Mouse (Mus musculus): ENCODE data around the gene Ssr2. TPM values are rescaled to one million over a fixed set of nuclear protein-coding genes. Genes with fewer than 3 reads are reported as not detected.

Ssr2 gene
- 43.2 TPM for polyA plus RNA-seq (2014; fragmentation: Illumina TruSeq; extraction: RNeasy Lipid Tissue Mini Kit (QIAGEN cat#74804))

DNA sequence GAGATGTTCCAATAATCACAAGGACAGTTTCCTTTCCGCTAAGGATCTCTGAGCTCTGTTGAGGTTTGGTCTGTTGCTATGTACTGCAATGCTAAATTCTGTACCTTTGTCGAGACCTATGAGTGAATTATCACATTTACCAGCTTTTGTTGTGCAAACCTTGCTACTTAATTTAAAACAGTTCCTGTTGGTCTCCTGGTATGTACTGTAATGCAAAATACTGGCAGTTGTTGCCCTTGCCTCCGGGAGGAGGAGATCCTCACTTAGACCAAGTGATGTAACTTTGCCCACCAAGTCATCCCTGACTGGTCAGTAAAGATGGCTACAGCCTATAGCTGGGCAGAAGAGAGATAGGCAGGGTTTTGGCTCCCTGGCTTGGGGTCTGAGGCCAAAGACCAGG, at the start of gene Ssr2:
Gene Ssr2, plus strand, starts transcription at position 337 of the 400 bp plus-strand sequence.

DNA sequence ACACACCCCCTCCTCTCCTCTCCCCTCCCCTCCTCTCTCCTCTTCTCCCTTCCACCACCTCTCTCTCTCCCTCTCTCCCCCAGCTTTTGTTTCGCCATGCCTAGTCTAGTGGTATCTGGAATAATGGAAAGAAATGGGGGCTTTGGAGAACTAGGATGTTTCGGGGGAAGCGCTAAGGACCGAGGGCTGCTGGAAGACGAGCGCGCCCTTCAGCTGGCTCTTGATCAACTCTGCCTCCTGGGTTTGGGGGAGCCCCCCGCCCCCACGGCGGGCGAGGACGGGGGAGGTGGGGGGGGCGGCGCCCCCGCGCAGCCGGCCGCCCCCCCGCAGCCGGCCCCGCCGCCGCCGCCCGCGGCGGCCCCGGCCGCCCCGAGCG, 43.4 kb upstream of the Ssr2 start, which contains the start of gene Mex3a:
Gene Mex3a, plus strand, starts transcription at position 97 of the 376 bp plus-strand sequence.

DNA sequence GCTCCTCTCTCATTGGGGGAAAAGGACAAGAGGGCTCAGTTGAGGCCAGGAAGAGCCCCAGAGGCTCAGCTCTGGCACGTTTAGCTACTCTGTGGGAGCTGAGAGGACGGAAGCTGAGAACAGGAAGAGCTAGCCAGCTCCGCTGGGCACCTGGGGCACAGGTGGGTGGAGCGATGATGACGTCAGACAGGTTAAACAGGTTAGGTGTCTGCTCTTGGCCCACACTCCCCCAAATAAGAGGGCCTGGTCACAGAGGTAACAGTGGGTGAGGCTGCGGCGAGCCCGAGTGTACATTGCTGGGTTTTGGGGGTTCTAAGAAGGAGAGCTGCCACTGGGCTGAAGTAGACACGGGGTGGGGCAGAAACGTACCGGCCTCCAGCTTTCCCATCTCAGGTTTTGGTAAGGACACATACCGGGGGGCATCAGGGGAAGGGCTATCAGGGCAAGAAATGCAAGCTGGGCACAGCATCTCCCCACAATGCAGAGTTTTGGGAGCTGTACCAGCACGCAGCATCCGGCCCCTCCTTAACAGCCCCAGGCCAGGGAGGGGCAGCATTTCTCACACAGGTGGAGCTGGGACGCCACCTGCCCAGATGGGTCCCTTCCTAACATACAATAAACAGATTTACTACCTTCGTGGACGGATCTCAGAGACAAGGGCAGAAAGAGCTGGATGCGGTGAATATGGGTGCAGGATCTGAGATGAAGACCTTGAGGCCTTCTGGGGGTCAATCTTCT, 27.3 kb upstream of the Ssr2 start, which contains the start of gene Rab25:
Gene Rab25, minus strand, starts transcription at position 121 of the 738 bp plus-strand sequence.

DNA sequence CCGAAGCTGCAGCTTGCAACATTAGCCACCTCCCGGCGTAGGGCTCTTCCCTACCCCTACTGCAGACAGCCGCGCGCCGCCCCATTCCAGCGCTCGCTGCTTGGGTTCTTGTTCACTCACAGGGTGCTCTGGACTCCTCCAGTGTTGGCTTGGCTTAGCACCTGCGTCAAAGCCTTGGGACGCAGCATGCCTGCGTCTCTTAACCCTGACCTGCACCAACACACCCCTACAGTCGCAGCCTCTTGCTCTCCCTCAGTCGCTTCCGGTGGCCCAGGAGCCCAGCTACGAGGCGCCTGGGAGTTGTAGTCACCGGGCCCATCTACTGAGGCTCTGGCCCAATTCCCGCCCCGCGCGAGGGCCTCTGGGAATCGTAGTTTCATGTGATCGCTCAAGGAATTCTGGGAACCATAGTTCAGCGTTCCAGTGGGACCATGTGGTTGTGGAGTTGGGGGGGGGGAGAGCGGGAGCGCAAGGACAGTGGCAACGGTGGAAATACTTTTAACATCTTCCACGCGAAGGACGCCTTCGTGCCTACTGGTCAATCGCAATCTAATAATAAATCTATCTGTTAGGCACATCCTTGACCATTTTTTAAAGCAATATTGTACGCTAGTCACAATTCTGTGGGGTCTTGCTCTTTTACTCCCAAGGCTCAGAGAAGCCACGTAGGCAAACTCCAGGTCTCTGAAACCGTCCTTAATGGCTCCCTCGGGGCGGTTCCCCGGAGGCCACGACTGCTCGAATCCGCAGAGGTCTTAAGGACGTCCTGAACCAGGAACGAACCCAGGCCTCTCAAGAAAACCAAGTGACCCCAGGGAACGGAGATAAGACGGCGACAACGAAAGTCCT, 22.8 kb upstream of the Ssr2 start, which contains the start of gene Lamtor2:
Gene Lamtor2, minus strand, starts transcription at position 399 of the 849 bp plus-strand sequence.

DNA sequence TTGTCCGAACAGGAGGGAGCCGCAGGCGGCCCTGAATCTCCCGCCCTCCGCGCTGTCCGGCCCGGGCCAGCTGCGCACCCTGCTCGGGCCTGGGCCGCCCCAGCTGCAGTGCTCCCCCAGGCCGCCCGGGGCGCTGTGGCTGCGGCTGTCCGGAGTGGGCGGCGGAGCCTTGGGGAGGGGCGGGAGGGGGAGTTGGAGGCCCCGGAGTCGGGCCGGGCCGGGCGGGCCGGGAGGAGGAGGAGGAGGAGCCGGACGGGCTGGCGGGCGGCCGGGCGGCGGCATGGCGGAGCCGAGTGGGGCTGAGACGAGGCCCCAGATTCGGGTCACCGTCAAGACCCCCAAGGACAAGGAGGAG, 22.2 kb upstream of the Ssr2 start, which contains the start of gene Ubqln4:
Gene Ubqln4, plus strand, starts transcription at position 234 of the 355 bp plus-strand sequence.

DNA sequence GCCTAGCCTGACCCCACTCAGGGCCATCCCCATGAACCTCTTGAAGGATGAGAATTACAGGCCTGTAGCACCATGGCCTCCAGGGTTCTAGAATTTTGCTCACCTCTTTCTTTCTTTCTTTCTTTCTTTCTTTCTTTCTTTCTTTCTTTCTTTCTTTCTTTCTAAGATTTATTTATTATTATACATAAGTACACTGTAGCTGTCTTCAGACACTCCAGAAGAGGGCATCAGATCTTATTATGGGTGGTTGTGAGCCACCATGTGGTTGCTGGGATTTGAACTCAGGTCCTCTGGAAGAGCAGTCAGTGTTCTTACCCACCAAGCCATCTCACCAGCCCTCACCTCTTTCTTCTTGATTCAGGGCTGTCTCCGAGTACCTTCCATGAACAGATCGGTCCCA, 30.0 kb downstream of the Ssr2 start, which contains the start of gene Arhgef2:
Gene Arhgef2, plus strand, starts transcription at position 301 of the 400 bp plus-strand sequence.

Other genes with a start within 250 kb of the Ssr2 start
- gene Tmem79, start 239.7 kb upstream of the Ssr2 start, polyA plus RNA-seq (2014; fragmentation: Illumina TruSeq; extraction: RNeasy Lipid Tissue Mini Kit (QIAGEN cat#74804)): not detected
- 22.4 TPM for gene Smg5, start 239.6 kb upstream of the Ssr2 start, polyA plus RNA-seq (2014; fragmentation: Illumina TruSeq; extraction: RNeasy Lipid Tissue Mini Kit (QIAGEN cat#74804))
- 1.00 TPM for gene Paqr6, start 211.3 kb upstream of the Ssr2 start, polyA plus RNA-seq (2014; fragmentation: Illumina TruSeq; extraction: RNeasy Lipid Tissue Mini Kit (QIAGEN cat#74804))
- not detected for gene Bglap3, start 203.1 kb upstream of the Ssr2 start, polyA plus RNA-seq (2014; fragmentation: Illumina TruSeq; extraction: RNeasy Lipid Tissue Mini Kit (QIAGEN cat#74804))
- not detected for gene Bglap2, start 197.2 kb upstream of the Ssr2 start, polyA plus RNA-seq (2014; fragmentation: Illumina TruSeq; extraction: RNeasy Lipid Tissue Mini Kit (QIAGEN cat#74804))
- not detected for gene Bglap, start 191.4 kb upstream of the Ssr2 start, polyA plus RNA-seq (2014; fragmentation: Illumina TruSeq; extraction: RNeasy Lipid Tissue Mini Kit (QIAGEN cat#74804))
- gene Pmf1, start 165.5 kb upstream of the Ssr2 start, polyA plus RNA-seq (2014; fragmentation: Illumina TruSeq; extraction: RNeasy Lipid Tissue Mini Kit (QIAGEN cat#74804)): 5.2 TPM
- 11.5 TPM for gene Slc25a44, start 150.7 kb upstream of the Ssr2 start, polyA plus RNA-seq (2014; fragmentation: Illumina TruSeq; extraction: RNeasy Lipid Tissue Mini Kit (QIAGEN cat#74804))
- 4.3 TPM for gene Sema4a, start 114.7 kb upstream of the Ssr2 start, polyA plus RNA-seq (2014; fragmentation: Illumina TruSeq; extraction: RNeasy Lipid Tissue Mini Kit (QIAGEN cat#74804))
- 5.7 TPM for gene Lmna, start 65.9 kb upstream of the Ssr2 start, polyA plus RNA-seq (2014; fragmentation: Illumina TruSeq; extraction: RNeasy Lipid Tissue Mini Kit (QIAGEN cat#74804))
- 26.1 TPM for gene Mex3a, start 43.5 kb upstream of the Ssr2 start, polyA plus RNA-seq (2014; fragmentation: Illumina TruSeq; extraction: RNeasy Lipid Tissue Mini Kit (QIAGEN cat#74804))
- gene Rab25, start 27.6 kb upstream of the Ssr2 start, polyA plus RNA-seq (2014; fragmentation: Illumina TruSeq; extraction: RNeasy Lipid Tissue Mini Kit (QIAGEN cat#74804)): not detected
- gene Lamtor2, start 22.8 kb upstream of the Ssr2 start, polyA plus RNA-seq (2014; fragmentation: Illumina TruSeq; extraction: RNeasy Lipid Tissue Mini Kit (QIAGEN cat#74804)): 3.2 TPM
- 24.3 TPM for gene Ubqln4, start 22.1 kb upstream of the Ssr2 start, polyA plus RNA-seq (2014; fragmentation: Illumina TruSeq; extraction: RNeasy Lipid Tissue Mini Kit (QIAGEN cat#74804))
- 12.9 TPM for gene Arhgef2, start 30.1 kb downstream of the Ssr2 start, polyA plus RNA-seq (2014; fragmentation: Illumina TruSeq; extraction: RNeasy Lipid Tissue Mini Kit (QIAGEN cat#74804))
- gene Rxfp4, start 77.3 kb downstream of the Ssr2 start, polyA plus RNA-seq (2014; fragmentation: Illumina TruSeq; extraction: RNeasy Lipid Tissue Mini Kit (QIAGEN cat#74804)): not detected
- 63.1 TPM for gene Khdc4, start 109.9 kb downstream of the Ssr2 start, polyA plus RNA-seq (2014; fragmentation: Illumina TruSeq; extraction: RNeasy Lipid Tissue Mini Kit (QIAGEN cat#74804))
- 11.4 TPM for gene Rit1, start 141.0 kb downstream of the Ssr2 start, polyA plus RNA-seq (2014; fragmentation: Illumina TruSeq; extraction: RNeasy Lipid Tissue Mini Kit (QIAGEN cat#74804))
- gene Syt11, start 199.3 kb downstream of the Ssr2 start, polyA plus RNA-seq (2014; fragmentation: Illumina TruSeq; extraction: RNeasy Lipid Tissue Mini Kit (QIAGEN cat#74804)): 19.6 TPM